Mouse (Mus musculus): ENCODE measurements around the gene Slc7a6os. TPM values are rescaled to one million over a fixed set of nuclear protein-coding genes. Genes with fewer than 3 reads are reported as not detected.

The Slc7a6os gene
- polyA plus RNA-seq, 1 experiment = 30.1 TPM

DNA sequence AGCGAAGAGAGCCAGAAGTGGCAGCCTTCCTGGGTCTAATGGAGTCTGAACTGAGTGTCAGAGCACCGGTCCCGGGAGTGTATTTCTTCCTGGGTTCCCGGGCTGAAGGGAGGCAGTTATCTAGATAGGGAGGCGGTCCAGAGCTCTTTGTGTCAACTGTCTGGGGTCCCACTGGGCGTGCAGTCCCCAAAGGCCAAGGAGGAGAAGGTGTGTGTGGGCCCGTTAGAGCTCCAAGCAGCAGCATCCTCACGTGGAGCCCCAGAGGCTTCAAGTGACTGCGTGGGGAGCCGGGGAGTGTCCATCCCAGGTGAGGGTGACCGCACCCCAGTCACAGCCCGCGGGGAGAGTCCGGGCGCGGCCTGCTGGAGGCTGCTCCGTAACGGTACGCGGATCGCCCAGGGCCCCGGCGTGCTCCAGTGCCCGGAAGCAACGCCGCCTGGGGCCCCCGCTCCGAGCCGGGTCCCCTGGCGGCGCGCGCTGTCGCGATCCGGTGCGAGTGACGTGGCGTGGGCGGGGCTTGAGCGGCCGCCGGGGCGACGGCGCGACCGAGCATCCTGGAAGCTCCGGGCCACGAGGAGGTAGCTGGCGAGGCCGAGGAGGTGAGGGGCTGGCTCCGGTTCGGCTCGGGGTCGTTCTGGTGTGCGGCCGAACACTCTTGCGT, 42.2 kb downstream of the Slc7a6os start, which contains the start of gene Slc7a6:
Slc7a6 (plus strand) TSS at position 502 of the 661 bp plus-strand sequence.
- H3ac ChIP-seq (ENCODE audit: control insufficient read depth, insufficient read length, low read depth) = peak within 1 kb of the TSS; percentile 90
- TF ChIP-seq CEBPB (IDR thresholded peaks at IDR 0.05; ENCODE audit: low read depth) = no peak
- TF ChIP-seq MYOG (IDR thresholded peaks at IDR 0.05; ENCODE audit: control insufficient read depth, extremely low read depth, insufficient read length) = no peak
- peak; percentile 61 for TF ChIP-seq MAX (IDR thresholded peaks at IDR 0.05)
- TF ChIP-seq MYOD1 (IDR thresholded peaks at IDR 0.05; ENCODE audit: control insufficient read depth, insufficient read length, low read depth) = no peak
- TF ChIP-seq FOSL1 (IDR thresholded peaks at IDR 0.05; ENCODE audit: insufficient read depth, low read length, poor library complexity, severe bottlenecking) = no peak
- TF ChIP-seq USF1 (IDR thresholded peaks at IDR 0.05; ENCODE audit: low read depth) = no peak
- TF ChIP-seq CTCF (IDR thresholded peaks at IDR 0.05; ENCODE audit: control insufficient read depth, insufficient read depth, insufficient read length) = no peak
- peak within 1 kb of the TSS; percentile 69 for H3K4me3 ChIP-seq (ENCODE audit: insufficient read depth, poor library complexity, severe bottlenecking)
- no peaks in the 10 kb centered on the region for H3K27me3 ChIP-seq (ENCODE audit: control insufficient read depth, insufficient read depth, insufficient read length)
- H3K79me3 ChIP-seq (ENCODE audit: low read depth) = peaks cover 36% of the 10 kb centered on the region
- H3K79me2 ChIP-seq (ENCODE audit: control insufficient read depth, insufficient read depth) = peaks cover 55% of the 10 kb centered on the region
- H3K36me3 ChIP-seq (ENCODE audit: control insufficient read depth, insufficient read depth) = peaks cover 7% of the 10 kb centered on the region

DNA sequence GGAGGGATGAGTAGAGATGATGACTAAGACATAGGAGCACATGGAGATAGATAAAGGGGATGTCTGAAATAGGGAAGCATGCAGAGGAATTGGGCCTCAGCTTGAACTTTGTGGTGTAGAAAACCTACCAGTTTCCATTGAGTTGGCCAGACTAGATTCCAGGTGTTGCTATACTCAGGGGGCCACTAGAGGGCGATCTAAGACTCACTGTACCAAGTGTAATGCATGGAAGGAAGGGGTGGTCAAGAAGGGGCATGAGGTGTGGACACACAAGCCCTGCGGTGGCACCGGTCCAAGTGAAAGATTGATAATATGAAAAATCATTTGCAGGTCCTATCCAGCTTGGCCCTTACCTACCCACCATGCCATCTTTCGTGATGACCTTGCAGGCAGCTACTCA, 45.3 kb downstream of the Slc7a6os start:
- no peak overlapping the region for H3ac ChIP-seq (ENCODE audit: control insufficient read depth, insufficient read length, low read depth)
- H3K36me3 ChIP-seq (ENCODE audit: control insufficient read depth, insufficient read depth) = peaks cover 15% of the 10 kb centered on the region
- H3K4me3 ChIP-seq (ENCODE audit: insufficient read depth, poor library complexity, severe bottlenecking) = no peak overlapping the region
- no peaks in the 10 kb centered on the region for H3K27me3 ChIP-seq (ENCODE audit: control insufficient read depth, insufficient read depth, insufficient read length)
- peaks cover 24% of the 10 kb centered on the region for H3K79me2 ChIP-seq (ENCODE audit: control insufficient read depth, insufficient read depth)
- no peak for TF ChIP-seq MAX (IDR thresholded peaks at IDR 0.05)
- TF ChIP-seq CTCF (IDR thresholded peaks at IDR 0.05; ENCODE audit: control insufficient read depth, insufficient read depth, insufficient read length) = peak; percentile 39
- TF ChIP-seq FOSL1 (IDR thresholded peaks at IDR 0.05; ENCODE audit: insufficient read depth, low read length, poor library complexity, severe bottlenecking) = no peak
- H3K79me3 ChIP-seq (ENCODE audit: low read depth) = peaks cover 15% of the 10 kb centered on the region

DNA sequence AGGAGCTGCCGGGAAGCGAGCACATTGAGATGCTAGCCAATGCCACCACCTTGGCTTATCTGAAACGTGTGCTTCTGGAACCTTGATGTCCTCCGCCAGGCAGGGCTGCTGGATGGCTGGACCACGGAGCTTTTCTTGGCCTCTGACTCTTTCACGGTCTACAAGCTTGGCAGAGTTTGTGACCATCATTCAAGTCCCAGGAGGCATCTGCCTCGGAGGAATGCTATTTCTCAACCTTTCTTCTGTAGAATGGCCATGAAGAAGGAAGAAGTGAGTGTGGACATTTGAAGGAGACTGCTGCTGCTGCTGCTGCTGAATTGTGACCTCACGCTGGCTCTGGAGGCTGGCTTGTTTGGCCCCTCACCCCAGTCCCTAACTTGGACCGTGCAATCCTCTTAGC, 47.5 kb downstream of the Slc7a6os start:
- H3ac ChIP-seq (ENCODE audit: control insufficient read depth, insufficient read length, low read depth) = no peak overlapping the region
- H3K27me3 ChIP-seq (ENCODE audit: control insufficient read depth, insufficient read depth, insufficient read length) = no peaks in the 10 kb centered on the region
- peaks cover 22% of the 10 kb centered on the region for H3K36me3 ChIP-seq (ENCODE audit: control insufficient read depth, insufficient read depth)
- TF ChIP-seq USF1 (IDR thresholded peaks at IDR 0.05; ENCODE audit: low read depth) = no peak
- TF ChIP-seq MYOD1 (IDR thresholded peaks at IDR 0.05; ENCODE audit: control insufficient read depth, insufficient read length, low read depth) = no peak
- no peak for TF ChIP-seq FOSL1 (IDR thresholded peaks at IDR 0.05; ENCODE audit: insufficient read depth, low read length, poor library complexity, severe bottlenecking)
- TF ChIP-seq CTCF (IDR thresholded peaks at IDR 0.05; ENCODE audit: control insufficient read depth, insufficient read depth, insufficient read length) = no peak
- no peak for TF ChIP-seq CEBPB (IDR thresholded peaks at IDR 0.05; ENCODE audit: low read depth)
- no peak for TF ChIP-seq MYOG (IDR thresholded peaks at IDR 0.05; ENCODE audit: control insufficient read depth, extremely low read depth, insufficient read length)
- H3K79me2 ChIP-seq (ENCODE audit: control insufficient read depth, insufficient read depth) = peaks cover 2% of the 10 kb centered on the region
- no peak overlapping the region for H3K4me3 ChIP-seq (ENCODE audit: insufficient read depth, poor library complexity, severe bottlenecking)
- H3K79me3 ChIP-seq (ENCODE audit: low read depth) = no peaks in the 10 kb centered on the region

DNA sequence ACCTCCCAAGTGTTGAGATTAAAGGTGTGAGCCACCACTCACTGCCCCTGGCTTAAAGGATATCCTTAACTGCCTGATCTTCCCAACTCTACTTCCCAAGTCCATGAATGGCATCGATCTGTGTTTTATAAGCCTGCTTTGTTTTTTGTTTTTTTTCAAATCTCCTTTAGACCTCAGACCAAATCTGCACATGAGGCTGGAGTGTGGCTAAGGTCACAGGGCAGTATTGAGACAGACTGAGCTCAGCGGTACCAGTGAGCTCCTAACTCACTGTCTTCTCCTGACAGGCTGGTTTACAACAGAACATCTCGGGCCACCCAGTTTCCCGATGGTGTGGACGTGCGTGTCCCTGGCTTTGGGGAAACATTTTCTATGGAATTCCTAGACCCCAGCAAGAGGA, 50.9 kb downstream of the Slc7a6os start:
- Histone ChIP-seq H3ac (ENCODE audit: control insufficient read depth, insufficient read length, low read depth) (no peak overlapping the region), H3K27me3 (ENCODE audit: control insufficient read depth, insufficient read depth, insufficient read length) (no peaks in the 10 kb centered on the region), H3K79me3 (ENCODE audit: low read depth) (no peaks in the 10 kb centered on the region), H3K36me3 (ENCODE audit: control insufficient read depth, insufficient read depth) (peaks cover 36% of the 10 kb centered on the region), H3K79me2 (ENCODE audit: control insufficient read depth, insufficient read depth) (no peaks in the 10 kb centered on the region), H3K4me3 (ENCODE audit: insufficient read depth, poor library complexity, severe bottlenecking) (no peak overlapping the region)
- no peak for TF ChIP-seq MYOG (IDR thresholded peaks at IDR 0.05; ENCODE audit: control insufficient read depth, extremely low read depth, insufficient read length)
- no peak for TF ChIP-seq CEBPB (IDR thresholded peaks at IDR 0.05; ENCODE audit: low read depth)
- no peak for TF ChIP-seq MAX (IDR thresholded peaks at IDR 0.05)
- TF ChIP-seq USF1 (IDR thresholded peaks at IDR 0.05; ENCODE audit: low read depth) = no peak
- TF ChIP-seq CTCF (IDR thresholded peaks at IDR 0.05; ENCODE audit: control insufficient read depth, insufficient read depth, insufficient read length) = no peak
- TF ChIP-seq FOSL1 (IDR thresholded peaks at IDR 0.05; ENCODE audit: insufficient read depth, low read length, poor library complexity, severe bottlenecking) = no peak
- TF ChIP-seq MYOD1 (IDR thresholded peaks at IDR 0.05; ENCODE audit: control insufficient read depth, insufficient read length, low read depth) = no peak

DNA sequence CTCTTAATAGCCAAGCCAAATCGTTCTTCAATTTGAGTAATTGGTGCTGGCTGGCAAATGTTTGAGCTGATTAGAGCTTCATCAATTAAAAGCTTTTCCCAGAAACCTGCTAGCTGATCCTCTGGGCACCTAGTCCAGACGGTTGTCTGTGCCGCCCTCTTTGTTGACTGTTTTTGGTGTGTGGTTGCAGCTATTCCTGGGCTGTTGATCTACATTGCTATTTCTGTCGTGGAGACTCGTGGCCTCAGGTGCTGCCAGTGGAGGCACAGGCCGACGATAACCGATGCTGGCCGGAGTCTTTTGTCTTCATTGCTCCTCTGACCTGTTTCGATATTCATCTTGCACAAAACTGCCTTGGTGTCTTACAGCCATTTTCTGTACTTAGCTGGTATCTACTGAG, 52.4 kb downstream of the Slc7a6os start:
- no peaks in the 10 kb centered on the region for H3K79me3 ChIP-seq (ENCODE audit: low read depth)
- no peak overlapping the region for H3ac ChIP-seq (ENCODE audit: control insufficient read depth, insufficient read length, low read depth)
- H3K4me3 ChIP-seq (ENCODE audit: insufficient read depth, poor library complexity, severe bottlenecking) = no peak overlapping the region
- peaks cover 29% of the 10 kb centered on the region for H3K36me3 ChIP-seq (ENCODE audit: control insufficient read depth, insufficient read depth)
- TF ChIP-seq MYOG (IDR thresholded peaks at IDR 0.05; ENCODE audit: control insufficient read depth, extremely low read depth, insufficient read length) (no peak), CEBPB (IDR thresholded peaks at IDR 0.05; ENCODE audit: low read depth) (no peak), CTCF (IDR thresholded peaks at IDR 0.05; ENCODE audit: control insufficient read depth, insufficient read depth, insufficient read length) (no peak), MYOD1 (IDR thresholded peaks at IDR 0.05; ENCODE audit: control insufficient read depth, insufficient read length, low read depth) (no peak), USF1 (IDR thresholded peaks at IDR 0.05; ENCODE audit: low read depth) (no peak), FOSL1 (IDR thresholded peaks at IDR 0.05; ENCODE audit: insufficient read depth, low read length, poor library complexity, severe bottlenecking) (no peak), MAX (IDR thresholded peaks at IDR 0.05) (no peak)
- no peaks in the 10 kb centered on the region for H3K27me3 ChIP-seq (ENCODE audit: control insufficient read depth, insufficient read depth, insufficient read length)
- no peaks in the 10 kb centered on the region for H3K79me2 ChIP-seq (ENCODE audit: control insufficient read depth, insufficient read depth)

DNA sequence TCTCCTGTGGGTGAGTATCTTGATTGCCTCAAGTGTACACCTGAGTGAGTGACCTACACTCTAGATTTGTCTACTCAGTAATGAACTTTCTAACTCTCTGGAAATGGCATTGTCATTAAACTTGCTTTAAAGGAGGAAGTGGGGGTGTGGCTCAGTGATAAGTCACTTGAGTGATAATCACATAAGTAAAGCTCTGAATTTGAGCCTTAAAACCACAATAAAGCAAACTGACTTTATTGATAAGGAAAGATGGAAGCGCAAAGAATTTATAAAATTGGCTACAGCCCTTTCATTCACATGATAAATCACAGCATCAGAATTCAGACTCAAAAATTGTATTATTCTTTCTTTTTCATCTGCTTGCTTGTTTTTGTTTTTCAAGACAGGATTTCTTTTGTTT, 53.3 kb downstream of the Slc7a6os start:
- Histone ChIP-seq H3K79me3 (ENCODE audit: low read depth) (no peaks in the 10 kb centered on the region), H3K4me3 (ENCODE audit: insufficient read depth, poor library complexity, severe bottlenecking) (no peak overlapping the region), H3K27me3 (ENCODE audit: control insufficient read depth, insufficient read depth, insufficient read length) (no peaks in the 10 kb centered on the region), H3ac (ENCODE audit: control insufficient read depth, insufficient read length, low read depth) (no peak overlapping the region), H3K79me2 (ENCODE audit: control insufficient read depth, insufficient read depth) (no peaks in the 10 kb centered on the region), H3K36me3 (ENCODE audit: control insufficient read depth, insufficient read depth) (peaks cover 29% of the 10 kb centered on the region)
- no peak for TF ChIP-seq USF1 (IDR thresholded peaks at IDR 0.05; ENCODE audit: low read depth)

Measured in C2C12 (cell line).